Mouse (Mus musculus) mesoderm, embryonic 11.5 days (tissue): Measurements from ENCODE around the gene Znhit2.
A peak's percentile ranks its signal among the peaks of the same experiment; 100 is the strongest.

Experiments used
- DNase-seq: peaks from one replicate; pipeline ENCODE4 v3.0.0-alpha.2; 2012; ENCODE audit warnings: low read depth, low spot score

Znhit2 gene

GRCm38 (mm10) chr19:6071261-6071660, 10.3 kb downstream of the Znhit2 start:
- no peak for DNase-seq

- DNase-seq, result no peak
Measured at GRCm38 (mm10) chr19:6073889-6074288, 12.9 kb downstream of the Znhit2 start.

- DNase-seq, result peak; percentile 86
Measured at GRCm38 (mm10) chr19:6076564-6077393, 15.8 kb downstream of the Znhit2 start, which contains the start of gene Vps51. Gene Vps51 (minus strand): TSS chr19:6077231.

DNA sequence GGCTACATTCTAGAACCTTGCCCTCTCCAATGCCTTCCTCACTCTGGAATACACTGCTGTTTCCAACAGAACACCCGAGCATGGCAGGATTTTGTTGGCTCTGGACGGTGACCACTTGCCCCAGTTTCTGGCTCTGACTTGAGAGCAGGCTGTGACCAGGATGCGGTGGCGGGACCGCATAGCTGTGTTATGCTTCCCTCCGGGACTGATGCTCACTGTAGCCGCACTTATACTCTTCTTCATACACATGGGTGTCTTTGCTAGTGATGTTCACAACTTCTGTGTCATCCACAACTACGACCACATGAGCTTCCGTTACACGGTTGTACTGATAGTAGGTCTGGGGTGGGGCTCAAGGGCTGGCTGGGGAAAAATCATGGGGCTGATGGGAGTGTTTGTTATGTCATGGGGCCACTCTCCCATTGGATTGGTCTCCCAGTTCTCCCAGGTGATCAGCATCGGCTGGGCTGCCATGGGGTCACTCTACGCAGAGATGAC, 19.0 kb downstream of the Znhit2 start, which contains the start of gene Tmem262:
Gene Tmem262, plus strand, starts transcription at position 51 of the 498 bp plus-strand sequence.
- DNase-seq, result no peak

DNA sequence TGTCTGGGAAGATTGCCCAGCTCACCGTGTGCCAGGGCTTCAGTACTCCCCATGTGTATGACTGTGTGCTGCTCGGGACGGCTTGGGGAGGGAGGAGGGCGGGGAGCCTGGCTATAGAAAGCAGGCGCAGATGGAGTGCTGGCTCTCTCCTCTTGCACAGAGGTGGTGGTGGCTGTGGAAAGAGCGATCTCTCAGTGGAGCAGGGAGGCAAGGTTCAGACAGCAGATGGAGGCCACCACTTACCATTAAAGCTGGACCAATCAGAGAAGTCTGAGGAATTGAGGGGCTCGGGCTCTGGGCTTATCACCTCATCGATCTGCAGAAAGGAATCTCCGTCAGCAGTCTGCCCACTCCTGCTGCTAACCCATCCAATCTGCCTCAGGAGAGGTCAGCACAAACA, 21.2 kb downstream of the Znhit2 start, which contains the start of gene Gm28374:
Gene Gm28374, minus strand, starts transcription at position 101 of the 400 bp plus-strand sequence.
- no peak for DNase-seq

DNA sequence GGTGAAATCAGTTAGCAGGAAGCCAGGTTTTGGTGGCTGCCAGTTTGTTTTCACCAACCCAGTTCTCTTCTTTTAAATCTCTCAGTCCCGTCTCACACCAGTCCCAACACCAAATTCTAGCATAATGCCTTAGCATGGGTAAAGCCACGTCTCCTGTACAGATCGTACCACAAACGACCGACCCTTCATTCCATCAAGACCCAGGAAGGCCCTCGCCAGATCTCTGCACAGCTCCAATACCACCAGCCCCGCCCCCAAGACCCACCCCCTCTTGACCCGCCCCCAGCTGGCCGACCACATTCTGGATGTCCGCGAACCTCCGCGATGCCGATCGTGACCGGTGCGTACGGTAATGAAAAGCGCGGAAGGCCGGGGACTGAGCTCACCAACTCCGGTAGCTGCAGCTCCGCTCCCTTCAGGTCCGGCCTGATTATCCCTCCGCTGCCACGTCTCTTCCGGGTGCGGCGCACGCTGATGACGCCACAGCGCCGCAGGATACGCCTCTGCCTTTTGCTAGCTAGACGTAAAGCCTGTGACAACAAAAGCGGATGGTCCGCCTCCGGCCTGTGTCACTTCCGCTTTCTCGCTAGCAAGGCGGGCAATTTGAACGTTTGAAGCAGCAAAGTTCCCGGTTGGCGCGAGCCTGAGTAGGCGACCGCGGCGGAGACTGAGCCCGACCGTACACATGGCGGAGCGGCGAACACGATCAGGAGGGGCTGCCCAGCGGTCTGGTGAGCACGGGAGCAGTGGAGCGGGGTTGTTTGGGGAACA, 23.7 kb downstream of the Znhit2 start, which contains the start of the genes Zfpl1 and Cdca5:
Gene Zfpl1, minus strand, starts transcription at position 479 of the 771 bp plus-strand sequence.
Gene Cdca5, plus strand, starts transcription at position 506 of the 771 bp plus-strand sequence.
- peak; percentile 100 for DNase-seq

GRCm38 (mm10) chr19:6085417-6085879, 24.5 kb downstream of the Znhit2 start:
- peak; percentile 85 for DNase-seq

GRCm38 (mm10) chr19:6088841-6089240, 27.8 kb downstream of the Znhit2 start:
- no peak for DNase-seq

- no peak for DNase-seq
Measured at GRCm38 (mm10) chr19:6094119-6094518, 33.1 kb downstream of the Znhit2 start, which contains the start of gene AC131692.1. Gene AC131692.1 (plus strand): TSS chr19:6094419.

GRCm38 (mm10) chr19:6097847-6098246, 36.9 kb downstream of the Znhit2 start:
- DNase-seq, result no peak

- no peak for DNase-seq
Measured at GRCm38 (mm10) chr19:6101186-6101585, 40.2 kb downstream of the Znhit2 start.

DNA sequence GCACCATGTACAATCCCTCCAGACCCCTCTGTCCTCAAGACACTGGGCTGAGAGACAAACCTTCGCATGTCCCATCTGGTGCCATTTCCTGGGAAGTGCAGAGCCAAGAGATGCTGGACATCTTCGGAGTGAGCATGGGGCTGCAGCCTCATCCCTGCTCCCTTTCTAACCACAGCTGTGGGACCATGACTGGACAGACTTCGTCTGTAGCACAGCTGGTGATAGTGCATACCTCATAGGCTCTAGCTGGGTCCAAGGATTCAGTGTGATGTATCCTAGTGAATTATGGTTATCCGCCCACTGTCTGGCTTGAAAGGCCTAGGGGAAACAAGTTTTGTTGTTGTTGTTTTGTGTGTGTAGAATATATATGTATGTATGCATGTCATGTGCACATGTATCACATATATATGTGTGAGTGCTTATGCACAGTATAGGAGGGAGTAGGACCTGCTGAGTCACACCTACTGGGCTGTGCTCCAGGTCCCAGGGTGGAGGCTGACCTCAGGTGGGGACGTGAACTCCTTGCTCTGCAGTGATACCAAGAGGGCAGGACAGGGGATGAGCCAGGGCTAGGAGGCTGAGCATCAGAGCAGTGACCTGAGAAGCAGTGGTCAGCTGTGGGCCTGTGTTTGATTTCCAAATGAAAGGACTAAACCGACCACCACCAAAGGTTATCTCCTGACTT, 41.3 kb downstream of the Znhit2 start:
- DNase-seq, result no peak

DNA sequence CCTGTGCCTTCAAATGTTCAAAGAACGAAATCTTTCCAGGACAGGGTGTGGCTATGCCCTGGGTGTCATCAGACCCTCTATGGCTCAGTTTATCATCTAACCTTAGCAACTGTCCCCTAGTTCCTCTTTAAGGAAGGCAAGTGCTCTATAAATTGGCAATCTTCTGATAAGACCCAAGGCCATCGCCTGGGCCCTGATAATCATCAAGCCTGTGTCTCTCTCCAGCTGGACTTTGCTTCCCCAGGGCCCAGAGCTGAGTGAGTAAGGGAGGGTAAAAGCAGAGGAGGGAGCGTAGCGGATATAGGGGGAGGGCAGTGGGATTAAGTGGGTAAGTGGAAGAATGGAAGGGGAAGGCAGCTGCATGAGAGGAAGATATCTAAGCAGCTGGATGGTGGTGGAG, 43.5 kb downstream of the Znhit2 start:
- no peak for DNase-seq

DNA sequence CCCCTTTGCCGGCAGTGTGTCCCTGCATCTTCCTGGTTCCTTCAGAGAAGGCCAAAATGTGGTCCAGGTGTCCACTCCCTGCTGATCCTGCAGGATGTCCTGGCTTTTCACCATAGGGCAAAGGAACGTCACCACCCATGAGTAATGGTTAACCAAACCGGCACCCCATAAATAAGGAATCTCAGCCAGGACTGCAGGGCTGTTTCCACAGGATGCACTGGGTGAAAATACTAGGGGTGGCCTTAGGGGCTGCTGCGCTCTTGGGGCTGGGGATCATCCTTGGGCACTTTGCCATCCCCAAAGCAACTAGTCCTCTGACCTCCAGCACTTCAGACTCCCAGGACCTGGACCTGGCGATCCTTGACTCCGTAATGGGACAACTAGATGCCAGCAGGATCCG, 44.6 kb downstream of the Znhit2 start, which contains the start of gene Naaladl1:
Gene Naaladl1, plus strand, starts transcription at position 197 of the 400 bp plus-strand sequence.
- no peak for DNase-seq
